Mouse (Mus musculus) liver, embryonic 13.5 days (tissue): ENCODE measurements around the gene Notch1. TPM values are rescaled to one million over a fixed set of nuclear protein-coding genes. Genes with fewer than 3 reads are reported as not detected.
A peak's percentile ranks its signal among the peaks of the same experiment; 100 is the strongest.

Experiments
- ATAC-seq: fragments of 200-750 bp; cut with Nextera tagmentation; 2 replicates; pipeline ENCODE4 v1.8.0; 2017; ENCODE audit warnings: low read depth, mild to moderate bottlenecking, moderate number of reproducible peaks, moderate library complexity
- DNase-seq: peaks from one replicate; pipeline ENCODE4 v3.0.0; 2022
- H3K27ac ChIP-seq: fragments of 300-500 bp; sonication (generic); 2 replicates; pipeline ENCODE4 v1.5.1; 2015; ENCODE audit warnings: moderate library complexity, mild to moderate bottlenecking, inconsistent platforms
- H3K27me3 ChIP-seq: fragments of 300-500 bp; sonication (generic); 2 replicates; pipeline ENCODE4 v1.6.1; 2015; ENCODE audit warnings: mild to moderate bottlenecking, inconsistent platforms
- H3K36me3 ChIP-seq: fragments of 300-500 bp; sonication (generic); 2 replicates; pipeline ENCODE4 v1.6.1; 2015; ENCODE audit warnings: mild to moderate bottlenecking, inconsistent platforms
- H3K4me1 ChIP-seq: fragments of 300-500 bp; sonication (generic); replicated peaks from 2 replicates; pipeline ENCODE4 v1.6.1; 2015; ENCODE audit warnings: inconsistent platforms
- H3K4me2 ChIP-seq: fragments of 300-500 bp; sonication (generic); 2 replicates; pipeline ENCODE4 v1.6.1; 2015; ENCODE audit warnings: inconsistent platforms, mild to moderate bottlenecking, moderate library complexity
- H3K4me3 ChIP-seq: fragments of 300-500 bp; sonication (generic); replicated peaks from 2 replicates; pipeline ENCODE4 v1.5.1; 2015; ENCODE audit warnings: mild to moderate bottlenecking, inconsistent platforms
- H3K9ac ChIP-seq: fragments of 300-500 bp; sonication (generic); 2 replicates; pipeline ENCODE4 v1.6.1; 2015; ENCODE audit warnings: mild to moderate bottlenecking, inconsistent platforms
- H3K9me3 ChIP-seq: fragments of 300-500 bp; sonication (generic); replicated peaks from 2 replicates; pipeline ENCODE4 v1.6.1; 2016; ENCODE audit warnings: inconsistent platforms
- WGBS: fragments of 180-500 bp; shearing (Covaris S2); methylation state at CpG from one replicate; pipeline ENCODE4 v1.1.7; 2015; ENCODE audit not compliant: insufficient replicate concordance; 5-methylcytosine and 5-hydroxymethylcytosine counted together
- polyA plus RNA-seq: library from polyadenylated mRNA; unstranded; fragments of >200 nt; fragmentation: Nextera tagmentation; extraction: Ambion mirVana; gene quantifications from 2 replicates; pipeline ENCODE4 v1.2.1, GENCODE M21; 2015

Gene Notch1
- polyA plus RNA-seq, 1 experiment from 2014 or later, result 1.5 TPM

DNA sequence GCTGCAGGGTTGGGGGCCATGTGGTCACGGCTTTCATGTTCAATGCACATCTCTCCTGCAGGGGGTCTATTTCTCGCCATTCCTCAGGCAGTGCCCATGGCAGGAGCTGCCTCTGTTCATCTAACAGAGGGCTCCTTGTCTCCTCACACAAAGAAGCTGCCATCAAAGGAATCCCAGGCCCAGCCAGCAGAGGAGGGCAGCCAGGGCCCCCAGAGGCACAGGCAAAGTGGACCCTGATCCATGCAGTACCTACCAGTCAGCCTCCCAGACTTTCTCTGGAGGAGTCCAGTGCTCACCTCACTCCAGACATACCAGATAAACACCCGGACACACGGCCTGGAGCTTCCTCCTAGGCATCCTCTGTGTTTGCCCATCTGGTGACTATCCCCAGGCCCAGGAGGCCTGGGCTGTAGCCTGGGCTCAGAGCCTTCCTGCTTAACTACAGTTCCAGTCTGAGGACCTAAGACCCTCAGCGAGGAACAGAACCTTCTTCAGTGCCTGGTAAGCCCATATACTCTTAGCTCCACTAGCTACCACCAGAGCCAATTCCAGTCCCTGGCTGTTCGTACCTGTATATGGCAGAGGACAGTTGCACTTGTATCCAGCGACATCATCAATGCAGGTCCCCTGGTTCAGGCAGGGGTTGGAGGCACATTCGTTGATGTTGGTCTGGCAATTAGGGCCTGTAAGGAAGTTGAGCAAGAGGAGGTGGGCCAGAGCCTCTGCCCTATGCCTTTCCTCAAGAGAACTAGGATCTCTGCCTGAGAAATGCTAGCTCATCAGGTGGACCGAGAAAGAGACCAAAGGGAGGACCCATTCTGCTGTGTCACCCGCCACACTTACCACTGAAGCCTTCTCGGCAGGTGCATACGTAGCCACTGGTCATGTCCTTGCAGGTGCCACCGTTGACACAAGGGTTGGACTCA lies 40.7 kb downstream of the Notch1 start:
- DNase-seq (no peak), ATAC-seq (no peak)
- Histone ChIP-seq H3K27ac (peak overlapping the region; percentile 35; the same call in 1 of the 2 replicates), H3K9me3 (no peaks in the 10 kb centered on the region), H3K36me3 (peaks cover 65% of the 10 kb centered on the region), H3K27me3 (no peaks in the 10 kb centered on the region), H3K4me3 (no peak overlapping the region), H3K9ac (no peak overlapping the region), H3K4me2 (no peak overlapping the region), H3K4me1 (peaks cover 9% of the 10 kb centered on the region; the same call in 1 of the 2 replicates)
- 51% methylated on average over 13 of the region's 13 CpGs for WGBS

DNA sequence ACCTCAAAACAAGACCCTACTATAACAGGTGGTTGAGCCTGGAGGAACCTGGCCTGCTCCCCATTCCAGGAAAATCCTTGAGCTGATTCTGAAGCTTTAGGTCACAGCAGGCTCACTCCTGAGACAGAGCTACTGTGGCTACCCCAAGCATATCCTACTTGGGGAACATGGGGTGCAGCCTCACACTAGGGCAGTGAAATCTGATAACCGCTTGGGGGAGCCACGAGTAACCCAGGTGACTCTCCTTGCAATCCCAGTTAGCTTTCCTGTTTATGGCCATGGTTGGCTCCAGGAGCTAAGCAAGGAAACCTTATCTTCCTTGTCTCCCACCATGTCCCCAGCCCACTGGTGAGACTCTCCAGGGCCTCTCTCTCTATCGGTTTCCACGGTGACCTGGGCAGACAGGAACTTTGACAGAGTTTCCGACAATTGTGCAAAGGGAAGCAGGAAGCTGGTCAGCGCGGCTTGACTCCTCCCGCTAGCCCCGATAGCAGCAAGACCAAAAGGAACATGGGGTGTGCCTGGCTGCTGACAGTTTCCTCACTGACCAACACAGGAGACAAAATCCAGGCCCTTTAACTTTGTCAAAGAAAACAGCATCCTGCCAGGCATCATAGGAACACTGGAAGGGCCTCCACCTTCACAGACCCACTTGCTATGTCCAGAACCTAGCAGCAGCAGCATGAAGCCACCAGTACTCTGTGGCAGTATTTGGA lies 41.5 kb downstream of the Notch1 start:
- ATAC-seq, result peak; percentile 37; the same call in 1 of the 2 replicates
- H3K27me3 ChIP-seq, result no peaks in the 10 kb centered on the region
- H3K4me3 ChIP-seq, result no peak overlapping the region
- peaks cover 7% of the 10 kb centered on the region; the same call in 1 of the 2 replicates for H3K4me1 ChIP-seq
- H3K4me2 ChIP-seq, result no peak overlapping the region
- peaks cover 69% of the 10 kb centered on the region for H3K36me3 ChIP-seq
- DNase-seq, result no peak
- peak overlapping the region; percentile 35; the same call in 1 of the 2 replicates for H3K27ac ChIP-seq
- H3K9me3 ChIP-seq, result no peaks in the 10 kb centered on the region
- 0 out of 2 replicates have a peak overlapping the region, but pooled peaks have one; percentile 6 for H3K9ac ChIP-seq
- 11% methylated on average over 9 of the region's 9 CpGs for WGBS

DNA sequence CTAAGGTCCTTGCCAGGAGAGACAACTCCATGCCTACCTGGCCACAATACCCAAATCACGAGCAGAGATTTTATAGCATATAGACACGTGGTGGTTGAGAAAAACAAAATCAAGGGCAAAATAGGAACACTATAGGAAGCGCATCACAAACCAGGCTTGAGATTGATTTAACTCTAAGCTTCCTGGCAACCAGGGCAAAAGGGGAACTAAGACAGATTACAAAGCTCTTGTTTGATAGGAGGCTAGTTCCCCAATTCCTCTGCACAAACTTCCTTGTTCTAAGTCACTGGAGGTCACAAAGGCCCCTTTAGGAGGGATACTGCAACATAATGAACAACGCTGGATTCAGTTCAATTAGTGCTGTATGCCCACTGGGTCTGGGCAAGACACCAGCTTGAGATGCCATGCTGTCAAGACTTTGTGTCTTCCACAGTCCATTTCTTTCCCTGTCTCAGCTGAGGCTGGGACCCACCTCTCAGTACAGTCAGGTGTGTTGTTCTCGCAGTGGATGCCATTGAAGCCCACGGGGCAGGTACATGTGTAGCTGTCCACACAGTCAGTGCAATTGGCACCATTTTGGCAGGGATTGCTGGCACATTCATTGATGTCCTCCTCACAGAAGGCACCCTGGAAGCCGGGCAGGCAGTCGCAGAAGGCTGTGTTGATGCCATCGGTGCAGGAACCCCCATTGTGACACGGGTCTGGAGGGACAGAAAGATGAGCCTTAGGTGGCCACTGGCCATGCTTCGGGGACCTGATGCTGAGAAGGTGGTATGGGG lies 44.0 kb downstream of the Notch1 start:
- no peak for ATAC-seq
- DNase-seq, result no peak
- H3K4me2 ChIP-seq, result no peak overlapping the region
- no peaks in the 10 kb centered on the region for H3K27me3 ChIP-seq
- WGBS, result 54% methylated on average over 11 of the region's 11 CpGs
- peaks cover 7% of the 10 kb centered on the region; the same call in 1 of the 2 replicates for H3K4me1 ChIP-seq
- peaks cover 76% of the 10 kb centered on the region for H3K36me3 ChIP-seq
- H3K9ac ChIP-seq, result no peak overlapping the region
- H3K4me3 ChIP-seq, result no peak overlapping the region
- H3K9me3 ChIP-seq, result no peaks in the 10 kb centered on the region
- H3K27ac ChIP-seq, result no peak overlapping the region

DNA sequence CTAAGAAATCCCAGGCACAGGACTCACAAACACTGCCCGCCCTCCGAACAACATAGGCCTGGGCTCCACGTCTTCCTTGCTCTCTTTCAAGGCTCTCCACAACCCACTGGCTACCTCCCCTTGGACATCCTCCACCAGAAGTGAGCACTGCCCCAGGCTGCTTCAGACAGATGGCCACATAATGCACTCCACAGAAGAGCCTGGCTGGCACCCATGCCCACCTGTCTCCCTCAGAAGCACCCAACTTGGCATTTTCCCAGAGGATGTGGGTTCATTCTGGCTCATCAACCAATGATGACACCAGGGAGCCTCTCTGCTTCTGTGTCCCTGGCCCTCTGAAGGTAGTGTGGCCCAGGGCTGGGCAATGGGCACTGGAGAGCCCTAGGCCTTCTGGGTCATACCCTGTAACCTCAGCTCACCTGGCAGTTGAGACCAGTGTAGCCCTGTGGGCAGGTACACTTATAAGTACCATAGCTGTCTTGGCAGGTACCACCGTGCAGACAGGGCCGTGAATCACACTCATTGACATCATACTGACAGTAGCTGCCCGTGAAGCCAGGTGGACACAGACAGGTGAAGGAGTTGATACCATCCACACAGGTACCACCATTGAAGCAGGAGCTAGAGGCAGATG lies 44.7 kb downstream of the Notch1 start:
- H3K9ac ChIP-seq, result no peak overlapping the region
- peaks cover 7% of the 10 kb centered on the region; the same call in 1 of the 2 replicates for H3K4me1 ChIP-seq
- no peak overlapping the region for H3K4me2 ChIP-seq
- ATAC-seq, result no peak
- no peak overlapping the region for H3K27ac ChIP-seq
- H3K4me3 ChIP-seq, result no peak overlapping the region
- H3K9me3 ChIP-seq, result no peaks in the 10 kb centered on the region
- 69% methylated on average over 6 of the region's 6 CpGs for WGBS
- no peaks in the 10 kb centered on the region for H3K27me3 ChIP-seq
- peaks cover 76% of the 10 kb centered on the region for H3K36me3 ChIP-seq
- DNase-seq, result no peak

DNA sequence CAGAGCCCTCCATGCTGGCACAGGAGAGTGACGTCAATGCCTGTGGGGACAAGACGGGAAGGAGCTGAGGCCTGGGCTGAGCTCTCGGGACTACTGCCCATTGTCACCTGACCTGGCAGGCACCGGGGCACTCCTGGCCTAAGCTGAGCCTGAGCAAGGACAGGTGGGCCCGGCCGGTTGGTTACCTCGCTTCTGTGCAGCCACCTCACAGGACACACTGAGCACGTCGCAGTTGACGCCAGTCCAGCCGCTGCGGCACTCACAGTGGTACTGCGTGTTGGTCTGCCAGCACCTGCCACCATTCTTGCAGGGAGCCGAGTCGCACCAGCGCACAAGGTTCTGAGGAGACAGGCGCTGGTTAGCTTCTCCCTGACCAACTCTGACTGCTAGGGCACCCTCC lies 45.5 kb downstream of the Notch1 start:
- no peak for ATAC-seq
- Histone ChIP-seq H3K4me2 (no peak overlapping the region), H3K27me3 (no peaks in the 10 kb centered on the region), H3K27ac (no peak overlapping the region), H3K9me3 (no peaks in the 10 kb centered on the region), H3K4me1 (peaks cover 7% of the 10 kb centered on the region; the same call in 1 of the 2 replicates), H3K9ac (no peak overlapping the region), H3K4me3 (no peak overlapping the region), H3K36me3 (peaks cover 78% of the 10 kb centered on the region)
- 78% methylated on average over 17 of the region's 17 CpGs for WGBS
- DNase-seq, result no peak

DNA sequence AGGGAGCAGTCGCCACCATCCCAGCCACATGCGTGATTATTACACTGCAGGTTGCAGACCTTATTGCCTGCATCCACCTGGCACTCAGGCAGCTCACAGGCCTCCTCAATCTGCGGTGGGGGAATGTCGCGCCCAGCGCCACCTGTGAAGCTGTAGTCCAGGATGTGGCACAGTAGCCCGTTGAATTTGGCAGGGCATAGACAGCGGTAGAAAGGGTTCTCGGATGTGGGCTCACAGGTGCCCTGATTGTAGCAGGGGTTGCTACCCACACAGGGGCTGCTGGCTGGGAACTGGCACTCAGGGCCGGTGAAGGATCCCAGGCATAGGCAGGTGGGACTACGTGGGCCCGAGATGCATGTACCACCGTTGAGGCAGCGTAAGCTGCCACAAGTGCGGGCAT lies 48.1 kb downstream of the Notch1 start:
- ATAC-seq, result no peak
- Histone ChIP-seq H3K36me3 (peaks cover 91% of the 10 kb centered on the region), H3K9me3 (no peaks in the 10 kb centered on the region), H3K9ac (no peak overlapping the region), H3K4me3 (no peak overlapping the region), H3K4me2 (no peak overlapping the region), H3K4me1 (no peaks in the 10 kb centered on the region; the same call in 1 of the 2 replicates), H3K27ac (no peak overlapping the region), H3K27me3 (no peaks in the 10 kb centered on the region)
- no peak for DNase-seq
- WGBS, result 83% methylated on average over 15 of the region's 15 CpGs

DNA sequence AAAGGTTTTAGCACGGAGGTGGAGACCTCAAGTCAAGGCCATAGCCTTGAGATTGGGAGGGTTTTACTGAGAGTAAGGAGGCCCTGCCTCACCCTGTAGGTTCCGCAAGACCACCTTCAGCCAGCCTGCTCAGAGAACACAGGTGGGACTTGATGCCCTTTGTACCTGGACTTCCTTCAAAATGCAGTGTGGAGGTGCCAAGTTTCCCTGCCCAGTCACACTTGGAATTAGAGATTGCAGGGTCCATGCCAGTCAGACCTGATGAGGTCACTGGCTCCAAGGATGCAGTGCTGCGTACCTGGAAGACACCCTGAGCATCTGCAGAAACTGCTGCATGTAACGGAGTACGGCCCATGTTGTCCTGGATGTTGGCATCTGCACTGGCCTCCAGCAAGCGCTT lies 53.1 kb downstream of the Notch1 start:
- Histone ChIP-seq H3K9me3 (no peaks in the 10 kb centered on the region), H3K9ac (no peak overlapping the region), H3K4me3 (no peak overlapping the region), H3K27ac (no peak overlapping the region), H3K4me1 (peaks cover 20% of the 10 kb centered on the region), H3K27me3 (no peaks in the 10 kb centered on the region), H3K36me3 (peaks cover 83% of the 10 kb centered on the region), H3K4me2 (no peak overlapping the region)
- WGBS, result 79% methylated on average over 6 of the region's 6 CpGs
- no peak for DNase-seq
- no peak for ATAC-seq

DNA sequence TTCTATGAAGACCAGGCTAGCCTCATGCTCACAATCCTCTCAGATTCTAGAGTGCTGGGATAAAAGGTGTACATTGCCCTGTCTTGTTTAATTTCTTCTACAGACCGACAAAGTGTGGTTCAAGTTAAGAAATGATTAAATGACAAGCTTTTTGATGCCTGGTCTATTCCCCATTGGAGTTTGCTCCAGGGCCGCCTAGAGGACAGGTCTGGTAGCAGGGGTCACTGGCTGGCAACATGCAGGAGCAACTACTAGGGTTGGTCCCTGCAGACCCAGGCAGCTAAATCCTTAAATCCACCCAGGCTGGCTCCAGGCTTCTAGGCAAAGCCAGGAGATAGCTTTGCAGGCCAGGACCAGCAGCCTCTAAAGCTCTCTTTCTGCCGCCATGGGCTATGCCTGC lies 53.5 kb downstream of the Notch1 start:
- Histone ChIP-seq H3K9me3 (no peaks in the 10 kb centered on the region), H3K27ac (no peak overlapping the region), H3K4me1 (peaks cover 25% of the 10 kb centered on the region), H3K9ac (no peak overlapping the region), H3K4me2 (no peak overlapping the region), H3K4me3 (no peak overlapping the region), H3K36me3 (peaks cover 78% of the 10 kb centered on the region), H3K27me3 (no peaks in the 10 kb centered on the region)
- 69% methylated on average over 3 of the region's 3 CpGs for WGBS
- DNase-seq (no peak), ATAC-seq (no peak)

DNA sequence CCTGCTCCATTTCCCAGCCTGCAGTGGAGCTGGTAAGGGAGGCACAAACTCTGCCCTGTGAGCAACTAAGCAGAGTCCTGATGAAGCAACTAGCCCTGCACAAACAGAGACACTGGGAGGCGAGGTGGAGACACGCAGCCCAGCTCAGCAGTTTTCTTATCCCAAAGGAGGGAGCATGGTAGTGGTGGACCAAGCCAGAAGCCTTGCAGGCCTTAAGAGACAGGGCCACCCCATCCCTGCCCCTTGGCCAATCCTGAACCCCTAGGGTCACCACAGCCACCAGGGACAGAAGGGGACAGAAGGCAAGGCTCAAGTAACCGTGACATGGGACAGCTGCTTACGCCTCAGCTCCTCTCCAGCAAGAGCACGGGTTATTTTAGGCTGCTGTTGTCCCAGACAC lies 54.8 kb downstream of the Notch1 start:
- Histone ChIP-seq H3K27ac (no peak overlapping the region), H3K4me1 (peaks cover 26% of the 10 kb centered on the region), H3K4me3 (no peak overlapping the region), H3K27me3 (no peaks in the 10 kb centered on the region), H3K9me3 (no peaks in the 10 kb centered on the region), H3K9ac (no peak overlapping the region), H3K4me2 (no peak overlapping the region), H3K36me3 (peaks cover 65% of the 10 kb centered on the region)
- no peak for ATAC-seq
- 74% methylated on average over 5 of the region's 5 CpGs for WGBS
- no peak for DNase-seq

DNA sequence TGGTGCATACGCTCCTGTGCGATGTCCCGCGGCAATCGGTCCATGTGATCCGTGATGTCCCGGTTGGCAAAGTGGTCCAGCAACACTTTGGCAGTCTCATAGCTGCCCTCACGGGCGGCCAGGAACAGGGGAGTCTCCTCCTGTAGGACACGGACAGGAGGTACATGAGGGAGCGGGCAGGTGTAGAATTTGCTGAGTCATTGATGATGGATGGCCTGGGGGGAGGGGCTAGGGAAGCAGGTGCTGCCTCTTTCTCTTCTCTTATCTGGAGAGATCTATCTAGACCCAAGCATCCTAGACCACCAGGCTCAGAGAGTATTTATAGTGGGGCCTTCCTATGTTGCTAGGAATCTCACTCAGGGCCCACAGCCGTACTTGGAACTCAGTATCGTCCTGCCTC lies 55.6 kb downstream of the Notch1 start:
- H3K4me3 ChIP-seq, result no peak overlapping the region
- H3K4me2 ChIP-seq, result no peak overlapping the region
- H3K9ac ChIP-seq, result no peak overlapping the region
- peaks cover 26% of the 10 kb centered on the region for H3K4me1 ChIP-seq
- H3K27ac ChIP-seq, result no peak overlapping the region
- no peaks in the 10 kb centered on the region for H3K27me3 ChIP-seq
- 81% methylated on average over 13 of the region's 13 CpGs for WGBS
- H3K9me3 ChIP-seq, result no peaks in the 10 kb centered on the region
- DNase-seq, result no peak
- no peak for ATAC-seq
- peaks cover 57% of the 10 kb centered on the region for H3K36me3 ChIP-seq
